In genomic region chr9:107645153-107645510, GRCm38 (mm10) we compare ENCODE assay signal across 8 mouse cellular contexts. TPM values are rescaled to one million over a fixed set of nuclear protein-coding genes. Genes with fewer than 3 reads are reported as not detected.
DNase-seq lines count a peak whose midpoint lies in the region; ATAC-seq lines count a peak whose summit lies in the region.

No protein-coding gene starts in this region.

- 0 out of 2 replicates have a peak overlapping the region, but pooled peaks have one; percentile 63 for H3K4me2 ChIP-seq in forebrain, embryonic 14.5 days (ENCODE audit: low read length)
- H3K4me2 ChIP-seq in neural tube, embryonic 12.5 days (replicated peaks): peak overlapping the region; percentile 62

- peaks cover 12% of the 10 kb centered on the region; the same call in 1 of the 2 replicates for H3K4me1 ChIP-seq in forebrain, embryonic 14.5 days (ENCODE audit: control insufficient read depth, insufficient read depth, low read length)
- peaks cover 9% of the 10 kb centered on the region; the same call in 1 of the 2 replicates for H3K4me1 ChIP-seq in neural tube, embryonic 12.5 days

- no peak for ATAC-seq in forebrain, embryonic 14.5 days
- peak; percentile 34 for ATAC-seq in neural tube, embryonic 12.5 days (ENCODE audit: low FRiP score, low read depth)

- H3K27ac ChIP-seq in forebrain, embryonic 14.5 days (ENCODE audit: low read depth, low read length): no peak overlapping the region
- no peak overlapping the region for H3K27ac ChIP-seq in neural tube, embryonic 12.5 days

- no peak overlapping the region for H3K4me3 ChIP-seq in forebrain, embryonic 14.5 days (ENCODE audit: low read depth, low read length)
- no peak overlapping the region for H3K4me3 ChIP-seq in neural tube, embryonic 12.5 days

- 0 out of 2 replicates have a peak, but pooled peaks cover 2% of the 10 kb centered on the region for H3K27me3 ChIP-seq in forebrain, embryonic 14.5 days (replicated peaks; ENCODE audit: control insufficient read depth, insufficient read depth, low read length)
- no peaks in the 10 kb centered on the region for H3K27me3 ChIP-seq in neural tube, embryonic 12.5 days (replicated peaks)

- H3K9ac ChIP-seq in forebrain, embryonic 14.5 days (ENCODE audit: low read length): peak overlapping the region; percentile 64; the same call in 1 of the 2 replicates
- no peak overlapping the region for H3K9ac ChIP-seq in neural tube, embryonic 12.5 days

- 64% methylated on average over 7 of the region's 7 CpGs for WGBS in forebrain, embryonic 14.5 days
- 47% methylated on average over 7 of the region's 7 CpGs for WGBS in neural tube, embryonic 12.5 days

- no peaks in the 10 kb centered on the region for H3K9me3 ChIP-seq in forebrain, embryonic 14.5 days (replicated peaks; ENCODE audit: control insufficient read depth, low read length)
- H3K9me3 ChIP-seq in neural tube, embryonic 12.5 days: no peaks in the 10 kb centered on the region

- no peaks in the 10 kb centered on the region for H3K36me3 ChIP-seq in forebrain, embryonic 14.5 days (ENCODE audit: control insufficient read depth, insufficient read depth, low read length)
- no peaks in the 10 kb centered on the region for H3K36me3 ChIP-seq in neural tube, embryonic 12.5 days

- peak; percentile 56 for DNase-seq in kidney, adult 18-20 months
- DNase-seq in kidney, postnatal 10 days: no peak
- DNase-seq in forebrain, embryonic 14.5 days (ENCODE audit: low spot score): no peak
- DNase-seq in kidney, postnatal 14 days: peak; percentile 57
- no peak for DNase-seq in layer of hippocampus, postnatal 14 days (ENCODE audit: low spot score in 2 of 2)
- no peak for DNase-seq in embryo, embryonic 10 days (ENCODE audit: low spot score)
- DNase-seq in layer of hippocampus, postnatal 36 days: no peak

RNA-seq across cellular contexts. Expression of gene Gnai2, which starts 10.0 kb away (rescaled TPM):
- 371 and 423 TPM in 2 replicates for polyA plus RNA-seq in forebrain, embryonic 14.5 days (2014; fragmentation: Nextera tagmentation; extraction: Ambion mirVana)
- 465 and 488 TPM in 2 replicates for polyA plus RNA-seq in neural tube, embryonic 12.5 days (2016; fragmentation: Nextera tagmentation; extraction: Ambion mirVana)
- total RNA-seq in layer of hippocampus, postnatal 14 days (2021): 100 to 1,000 TPM; 215 to 224 TPM
- total RNA-seq in layer of hippocampus, postnatal 36 days (2021): 100 to 1,000 TPM; 195 to 208 TPM

RNA-seq across cellular contexts. Expression of gene Slc38a3, which starts 24.2 kb away (rescaled TPM):
- 32.8 and 32.9 TPM in 2 replicates for polyA plus RNA-seq in forebrain, embryonic 14.5 days (2014; fragmentation: Nextera tagmentation; extraction: Ambion mirVana)
- polyA plus RNA-seq in neural tube, embryonic 12.5 days (2016; fragmentation: Nextera tagmentation; extraction: Ambion mirVana): 12.8 and 14.1 TPM in 2 replicates
- 10 to 100 TPM; 83.3 to 98.4 TPM for total RNA-seq in layer of hippocampus, postnatal 14 days (2021)
- 10 to 100 TPM; 53.9 to 60.6 TPM for total RNA-seq in layer of hippocampus, postnatal 36 days (2021)

RNA-seq across cellular contexts. Expression of gene Gnat1, which starts 34.4 kb away (rescaled TPM):
- 0.28 and 0.66 TPM in 2 replicates for polyA plus RNA-seq in forebrain, embryonic 14.5 days (2014; fragmentation: Nextera tagmentation; extraction: Ambion mirVana)
- polyA plus RNA-seq in neural tube, embryonic 12.5 days (2016; fragmentation: Nextera tagmentation; extraction: Ambion mirVana): 1.3 and 2.3 TPM in 2 replicates
- total RNA-seq in layer of hippocampus, postnatal 14 days (2021): under 1 TPM in 1 of 2 experiments, not detected in 1; 0.60 TPM
- not detected for total RNA-seq in layer of hippocampus, postnatal 36 days (2021)

RNA-seq across cellular contexts. Expression of gene Sema3b, which starts 36.1 kb away (rescaled TPM):
- polyA plus RNA-seq in forebrain, embryonic 14.5 days (2014; fragmentation: Nextera tagmentation; extraction: Ambion mirVana): 0.85 and 1.3 TPM in 2 replicates
- polyA plus RNA-seq in neural tube, embryonic 12.5 days (2016; fragmentation: Nextera tagmentation; extraction: Ambion mirVana): 4.7 and 4.8 TPM in 2 replicates
- total RNA-seq in layer of hippocampus, postnatal 14 days (2021): 1 to 10 TPM; 2.0 to 4.9 TPM
- total RNA-seq in layer of hippocampus, postnatal 36 days (2021): 1 to 10 TPM; 1.7 to 2.2 TPM

RNA-seq across cellular contexts. Expression of gene Ifrd2, which starts 57.7 kb away (rescaled TPM):
- polyA plus RNA-seq in forebrain, embryonic 14.5 days (2014; fragmentation: Nextera tagmentation; extraction: Ambion mirVana): 18.7 and 19.1 TPM in 2 replicates
- polyA plus RNA-seq in neural tube, embryonic 12.5 days (2016; fragmentation: Nextera tagmentation; extraction: Ambion mirVana): 20.6 and 23.3 TPM in 2 replicates
- total RNA-seq in layer of hippocampus, postnatal 14 days (2021): 10 to 100 TPM; 12.1 to 13.0 TPM
- 10 to 100 TPM; 11.2 to 13.8 TPM for total RNA-seq in layer of hippocampus, postnatal 36 days (2021)

Comparison
In these comparisons a context has a peak if more than half of its experiments do, and no peak if none do; other contexts are left out.
1. DNase-seq: peak in kidney, adult 18-20 months (single experiment) and kidney, postnatal 14 days (single experiment); none in kidney, postnatal 10 days (single experiment), forebrain, embryonic 14.5 days (single experiment), layer of hippocampus, postnatal 14 days (0 of 2), embryo, embryonic 10 days (single experiment) and layer of hippocampus, postnatal 36 days (0 of 2).